ENCODE assay signal across 21 mouse cellular contexts in the genomic region with DNA sequence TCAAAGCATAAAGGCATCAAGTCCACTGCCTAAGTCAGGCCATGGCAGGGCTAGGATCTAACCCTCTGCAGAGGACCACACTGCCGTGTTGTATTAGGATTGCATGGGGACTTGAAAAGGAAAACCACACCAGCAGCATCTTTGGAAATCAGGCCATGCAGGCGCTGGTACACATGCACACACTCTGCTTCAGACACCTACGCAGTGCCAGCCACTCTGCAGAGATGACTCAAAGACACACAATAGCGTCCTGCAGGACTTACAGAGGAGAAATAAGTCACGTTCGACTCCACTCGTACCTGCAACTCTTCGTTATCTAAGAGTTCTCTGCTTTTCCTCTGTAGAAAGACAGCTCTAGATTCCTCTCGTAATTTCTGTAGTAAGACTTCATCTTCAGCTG.
"Had no signal": no experiment of that assay in that cellular context is flagged by ENCODE, and none has a peak within 500 bp of the region (broad histone marks: within the 10 kb centered on the region; RNA-seq: fewer than 3 reads in every experiment).

No protein-coding gene starts in this region.

- H3K9ac ChIP-seq: intestine, embryonic 15.5 days; kidney, embryonic 15.5 days; limb, embryonic 13.5 days; liver, embryonic 12.5 days; liver, embryonic 15.5 days; lung, embryonic 15.5 days; midbrain, embryonic 13.5 days had no signal

- H3K9me3 ChIP-seq: intestine, embryonic 15.5 days; kidney, embryonic 15.5 days; limb, embryonic 10.5 days; limb, embryonic 13.5 days; liver, embryonic 12.5 days; liver, embryonic 15.5 days; lung, embryonic 15.5 days; megakaryocyte, embryonic 14.5 days; midbrain, embryonic 10.5 days; midbrain, embryonic 13.5 days had no signal

- H3K4me3 ChIP-seq: intestine, embryonic 15.5 days; kidney, embryonic 15.5 days; left cerebral cortex, adult 2 months; limb, embryonic 10.5 days; limb, embryonic 13.5 days; liver, embryonic 12.5 days; liver, embryonic 15.5 days; lung, embryonic 15.5 days; megakaryocyte, embryonic 14.5 days; midbrain, embryonic 10.5 days; midbrain, embryonic 13.5 days had no signal

- ATAC-seq: intestine, embryonic 15.5 days; liver, embryonic 12.5 days; midbrain, embryonic 13.5 days had no signal

- DNase-seq: kidney, adult 11 months; kidney, adult 8-10 months; kidney, postnatal 10 days; kidney, postnatal 36 days; liver; lung, adult 18-20 months; lung, postnatal 10 days; lung, postnatal 36 days; thymus, postnatal 25 days had no signal

- H3K27ac ChIP-seq: intestine, embryonic 15.5 days; kidney, embryonic 15.5 days; left cerebral cortex, adult 2 months; limb, embryonic 10.5 days; limb, embryonic 13.5 days; liver, embryonic 12.5 days; liver, embryonic 15.5 days; lung, embryonic 15.5 days; midbrain, embryonic 10.5 days; midbrain, embryonic 13.5 days; stomach, postnatal 0 days had no signal

- H3K4me2 ChIP-seq: intestine, embryonic 15.5 days; kidney, embryonic 15.5 days; limb, embryonic 13.5 days; liver, embryonic 12.5 days; liver, embryonic 15.5 days; lung, embryonic 15.5 days; midbrain, embryonic 13.5 days had no signal

- H3K27me3 ChIP-seq: intestine, embryonic 15.5 days; kidney, embryonic 15.5 days; limb, embryonic 13.5 days; liver, embryonic 12.5 days; liver, embryonic 15.5 days; lung, embryonic 15.5 days; megakaryocyte, embryonic 14.5 days; midbrain, embryonic 13.5 days had no signal
